In genomic region chr13:101805559-101806091, GRCm38 (mm10) we compare ENCODE assay signal across 11 mouse cellular contexts.
"Had no signal": no experiment of that assay in that cellular context is flagged by ENCODE, and none has a peak within 500 bp of the region (broad histone marks: within the 10 kb centered on the region; RNA-seq: fewer than 3 reads in every experiment).

No protein-coding gene starts in this region.

- DNase-seq: kidney, adult 18-20 months; kidney, postnatal 36 days; layer of hippocampus, postnatal 36 days; left cerebral cortex, postnatal 4 days; liver, postnatal 0 days; lung, embryonic 14.5 days; midbrain, embryonic 14.5 days; thymus, adult 18-20 months; thymus, postnatal 14 days; thymus, postnatal 4 days had no signal

- ATAC-seq: liver, postnatal 0 days; lung, postnatal 0 days had no signal
